Mouse (Mus musculus) embryo, embryonic 11 days (tissue): ENCODE measurements around the gene Smim8.
"Not testable (repeated sequence)": the region's sequence is repeated elsewhere in the genome, so short reads cannot be mapped to it uniquely, and the experiment has no call there.

Experiments
- DNase-seq: peaks from one replicate; pipeline ENCODE4 v3.0.0-alpha.2; 2015

Gene Smim8

DNA sequence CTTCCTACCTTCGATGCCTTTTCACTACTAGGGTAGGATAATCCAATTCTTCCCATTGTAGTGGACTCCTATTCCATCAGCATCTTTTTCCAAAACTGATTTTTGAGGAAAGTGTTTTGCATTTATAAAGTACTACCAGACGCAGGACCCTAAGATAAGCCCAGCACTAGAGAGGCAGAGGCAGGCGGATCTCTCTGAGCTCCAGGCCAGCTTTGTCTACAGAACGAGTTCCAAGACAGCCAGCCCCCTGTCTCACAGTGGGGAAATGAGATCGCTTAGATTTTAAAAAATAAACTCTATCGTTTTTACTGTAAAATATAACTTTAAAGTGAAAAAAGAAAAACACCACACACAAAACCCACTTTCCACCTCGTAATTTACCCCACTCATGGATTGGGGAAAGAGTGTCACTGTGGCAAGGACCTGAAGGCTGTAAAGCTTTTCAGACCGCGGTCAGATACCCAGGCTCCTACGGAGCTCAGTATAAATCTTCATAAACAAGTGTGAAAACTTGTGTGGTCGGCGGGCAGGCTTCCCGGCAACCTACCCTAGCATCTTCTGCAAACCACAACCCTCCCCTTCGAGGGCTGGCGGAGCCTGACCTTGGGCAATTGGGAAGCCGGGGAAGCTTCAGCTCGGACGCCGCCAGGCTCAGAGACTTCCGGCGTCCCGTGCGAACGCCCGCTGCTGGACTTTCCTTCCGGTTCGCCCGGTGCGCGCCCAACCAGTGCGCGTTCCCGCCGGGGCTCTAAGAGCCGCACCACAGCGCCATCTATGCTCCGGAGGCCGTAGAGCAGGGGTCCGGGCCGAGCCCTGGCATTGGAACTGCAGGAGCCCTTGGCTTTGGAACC lies at the start of gene Smim8:
Gene Smim8, minus strand, starts transcription at position 747 of the 851 bp plus-strand sequence.
- DNase-seq: peak; percentile 97

DNA sequence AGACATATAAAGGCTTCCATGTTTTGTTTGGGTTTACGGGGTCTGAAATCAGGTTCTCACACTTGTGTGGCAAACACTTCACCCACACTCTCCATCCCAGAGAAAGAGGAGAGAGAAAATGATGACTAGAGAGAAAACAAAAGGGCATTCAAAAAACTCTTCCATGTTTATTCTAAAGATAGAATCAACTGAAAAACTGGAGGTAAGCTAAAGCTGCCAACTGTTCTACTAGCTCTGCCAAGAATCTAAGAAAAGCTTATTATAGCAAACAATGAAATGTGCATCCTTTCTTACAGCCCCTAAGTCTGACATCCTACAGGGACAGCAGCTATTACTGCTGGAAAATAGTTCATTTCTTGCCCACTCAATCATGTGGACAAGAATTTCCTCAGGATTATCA lies 45.7 kb upstream of the Smim8 start:
- DNase-seq: no peak

DNA sequence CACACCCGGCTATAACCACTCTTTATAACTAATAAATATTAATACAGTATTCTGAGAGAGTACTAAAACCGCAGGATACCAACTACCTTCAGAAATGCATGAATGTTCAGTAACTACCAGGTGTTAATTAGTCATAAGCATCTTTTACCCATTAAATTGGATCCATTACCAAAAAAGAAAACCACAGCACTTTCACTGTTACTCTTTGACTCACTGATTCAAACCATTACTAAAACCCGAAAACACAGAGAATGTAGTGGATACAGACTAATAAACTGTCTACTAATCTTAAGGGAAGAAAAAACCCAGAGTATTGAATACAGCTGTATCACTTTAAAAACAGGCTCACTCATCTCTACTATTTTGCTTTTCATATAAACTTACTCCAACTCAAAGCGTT lies 41.7 kb upstream of the Smim8 start:
- DNase-seq: no peak

DNA sequence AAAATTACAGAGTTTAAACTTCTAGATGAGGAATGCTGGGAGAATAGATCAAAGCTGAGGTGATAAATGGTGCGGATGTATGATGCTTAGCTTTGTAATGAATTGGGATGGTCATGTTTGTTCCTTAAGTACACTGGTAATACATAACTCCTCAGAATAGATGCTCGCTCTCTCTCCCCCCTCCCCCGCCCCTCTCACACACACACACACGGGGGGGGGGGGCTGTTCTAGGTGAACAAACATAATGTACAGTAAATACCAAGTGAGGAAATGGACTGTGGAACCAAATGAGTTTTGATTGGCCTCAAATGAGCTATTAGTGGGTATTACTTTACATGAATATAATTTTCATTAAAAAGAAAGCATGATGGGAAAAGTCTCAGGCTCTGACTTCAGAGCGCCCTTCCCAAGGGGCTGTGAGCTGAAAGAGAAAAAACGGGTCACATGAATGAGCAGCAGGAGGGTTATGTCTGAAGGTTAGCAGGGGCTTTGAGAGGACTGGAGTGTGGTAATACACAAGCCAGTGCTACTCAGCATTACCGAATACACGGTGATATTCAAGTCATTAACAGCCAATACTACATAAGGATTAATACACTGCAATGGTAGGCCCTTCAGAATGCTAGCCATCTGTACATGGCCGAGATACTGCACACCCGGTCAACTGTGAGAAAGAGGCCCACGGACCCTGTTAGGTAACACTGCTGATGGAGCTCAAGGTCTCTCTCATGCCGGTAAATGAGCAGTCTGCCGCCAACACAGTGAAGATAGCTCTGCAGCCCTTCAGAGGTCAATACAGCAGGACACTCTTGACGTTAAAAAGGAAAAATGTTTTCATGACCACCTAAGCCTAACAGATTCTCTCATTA lies 23.2 kb upstream of the Smim8 start:
- DNase-seq: no peak

DNA sequence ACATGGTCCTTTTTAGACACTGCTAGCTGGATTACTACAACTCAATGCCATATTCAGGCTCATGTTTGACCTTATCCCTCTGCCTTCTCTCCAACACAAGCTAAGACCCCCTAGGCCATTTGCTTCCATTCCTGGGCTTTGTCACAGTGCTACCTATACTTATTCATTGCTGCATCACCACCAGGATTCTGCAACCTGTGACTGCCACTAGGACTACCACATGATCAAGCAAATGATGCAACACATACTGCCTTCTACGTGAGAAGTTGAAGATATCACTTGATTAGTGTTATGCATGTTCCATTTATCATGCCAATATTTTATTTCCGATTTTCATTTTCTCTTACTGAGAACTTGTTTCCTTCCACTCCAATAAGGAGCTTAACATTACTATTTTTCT lies 19.8 kb upstream of the Smim8 start:
- no peak for DNase-seq

DNA sequence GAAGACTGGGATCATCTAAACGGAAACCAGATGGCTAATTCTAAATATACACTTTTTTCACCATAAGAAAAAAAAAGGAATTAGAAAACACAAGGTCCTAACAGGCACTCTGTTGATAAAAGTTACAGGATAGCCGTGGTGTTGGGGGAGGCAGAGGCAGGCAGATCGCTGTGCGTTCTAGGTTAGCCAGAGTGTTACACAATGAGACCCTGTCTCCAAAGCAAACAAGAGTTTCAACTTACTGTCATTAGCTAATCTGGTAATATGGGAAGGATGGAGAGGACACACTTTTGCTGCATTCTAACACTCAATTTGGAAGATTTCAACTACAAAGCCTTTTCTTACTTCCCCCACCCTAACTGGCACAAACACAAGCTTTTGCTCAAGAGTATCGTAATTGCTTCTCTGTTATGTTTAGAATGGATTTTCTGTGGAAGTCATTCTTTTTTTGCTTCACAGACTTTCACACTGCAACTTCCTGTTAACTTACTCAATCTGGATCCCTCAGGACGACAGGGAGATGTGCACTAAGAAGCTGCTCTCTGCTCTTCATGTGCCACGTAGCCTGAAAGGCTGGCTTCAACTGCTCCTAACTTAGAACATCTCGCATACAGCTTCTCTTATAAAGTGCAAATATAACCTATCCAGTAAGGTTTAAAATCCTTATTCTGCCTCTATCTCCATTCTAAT lies 19.2 kb upstream of the Smim8 start:
- no peak for DNase-seq

DNA sequence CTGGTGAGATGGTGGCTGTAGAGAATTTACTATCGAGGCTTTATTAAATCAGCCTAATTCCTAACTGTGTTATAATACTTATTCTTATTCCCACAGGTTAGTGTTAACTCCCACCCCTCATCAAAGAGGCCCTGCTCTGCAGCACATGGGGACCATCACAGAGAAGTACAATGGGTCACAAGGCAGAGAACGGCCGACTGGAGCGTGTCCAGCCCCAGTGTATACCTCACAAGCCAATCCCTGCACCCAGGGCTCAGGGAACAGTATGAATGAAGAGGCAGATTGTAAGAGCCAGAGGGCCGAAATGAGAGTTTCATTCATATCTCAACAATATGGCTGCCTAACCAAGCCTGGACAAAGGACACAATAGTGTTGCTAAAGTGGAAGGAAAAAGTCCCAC lies 18.1 kb upstream of the Smim8 start:
- no peak for DNase-seq

DNA sequence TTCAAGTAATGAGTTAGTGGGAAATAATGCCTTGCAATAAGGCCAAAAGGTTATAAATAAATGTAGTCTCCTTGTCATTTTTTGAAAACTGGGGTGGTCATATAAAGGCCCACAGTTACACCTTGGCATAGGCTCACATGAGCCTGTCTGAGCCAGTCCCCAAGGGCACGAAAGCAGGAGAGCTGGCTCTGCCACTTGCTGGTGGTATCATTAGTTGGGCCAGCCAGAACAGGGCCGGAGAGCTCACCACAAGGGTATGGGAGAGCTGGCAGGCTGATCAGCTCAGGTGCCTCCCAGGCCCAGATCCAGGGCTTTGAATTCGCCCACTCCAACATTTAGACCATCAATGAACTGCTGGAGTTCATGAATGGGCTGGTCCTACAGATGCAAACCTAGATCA lies 8.3 kb upstream of the Smim8 start:
- DNase-seq: no peak

DNA sequence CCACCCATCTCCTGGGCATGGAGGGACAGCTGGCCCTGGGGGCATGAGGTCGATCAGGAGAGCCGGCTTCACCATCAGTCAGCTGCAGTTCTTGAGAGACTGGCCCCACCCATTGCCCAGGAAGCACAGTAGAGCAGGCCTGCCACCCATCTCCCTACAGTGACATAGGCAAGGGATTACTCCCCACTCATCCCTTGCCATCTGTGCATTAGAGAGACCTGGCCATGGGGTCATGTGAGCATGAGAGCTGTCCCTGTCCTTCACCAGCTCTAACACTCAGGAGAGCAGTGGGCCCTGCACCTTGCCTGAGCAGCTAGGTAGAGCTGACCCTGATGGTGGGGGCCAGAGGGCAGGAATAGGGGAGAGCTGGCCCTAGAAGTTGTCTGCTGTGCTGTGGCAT lies 7.4 kb upstream of the Smim8 start:
- no peak for DNase-seq

DNA sequence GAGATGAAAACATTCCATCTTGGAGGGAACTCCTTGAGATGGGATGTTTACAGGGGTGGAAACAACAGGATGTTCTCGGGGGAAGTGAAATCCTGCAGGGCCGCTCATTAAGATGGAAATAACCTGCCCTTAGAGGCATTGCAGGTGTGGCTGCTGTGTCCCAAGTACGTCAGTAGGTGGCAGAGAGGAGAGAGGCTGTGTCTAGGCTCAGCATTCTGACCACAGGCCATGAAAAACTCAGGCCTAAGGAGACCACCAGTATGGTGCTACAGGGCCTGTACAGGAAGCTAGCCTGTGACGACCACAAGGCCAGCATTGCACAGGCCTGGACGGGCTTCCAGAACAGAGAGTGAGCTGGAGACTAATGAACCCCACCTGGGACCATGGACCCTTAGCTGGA lies 6.6 kb upstream of the Smim8 start:
- DNase-seq: no peak

DNA sequence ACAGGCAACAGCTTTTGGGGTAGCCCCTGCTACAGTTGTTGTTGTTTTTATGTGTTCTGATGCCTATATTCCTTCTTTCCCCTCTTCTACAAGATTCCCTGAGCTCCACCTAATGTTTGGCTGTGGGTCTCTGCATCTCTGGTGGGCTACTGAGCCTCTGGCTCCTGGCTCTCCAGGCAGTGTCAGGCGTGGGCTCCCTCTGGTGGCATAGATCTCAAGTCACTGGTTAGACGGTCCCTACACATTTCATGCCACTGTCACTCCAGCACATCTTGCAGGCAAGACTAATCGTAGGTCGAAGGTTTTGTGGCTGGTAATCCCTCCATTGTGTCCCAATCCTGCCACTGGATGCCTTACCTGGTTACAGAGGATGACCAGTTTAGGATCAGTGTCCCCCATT lies 4.5 kb upstream of the Smim8 start:
- peak; percentile 37 for DNase-seq

DNA sequence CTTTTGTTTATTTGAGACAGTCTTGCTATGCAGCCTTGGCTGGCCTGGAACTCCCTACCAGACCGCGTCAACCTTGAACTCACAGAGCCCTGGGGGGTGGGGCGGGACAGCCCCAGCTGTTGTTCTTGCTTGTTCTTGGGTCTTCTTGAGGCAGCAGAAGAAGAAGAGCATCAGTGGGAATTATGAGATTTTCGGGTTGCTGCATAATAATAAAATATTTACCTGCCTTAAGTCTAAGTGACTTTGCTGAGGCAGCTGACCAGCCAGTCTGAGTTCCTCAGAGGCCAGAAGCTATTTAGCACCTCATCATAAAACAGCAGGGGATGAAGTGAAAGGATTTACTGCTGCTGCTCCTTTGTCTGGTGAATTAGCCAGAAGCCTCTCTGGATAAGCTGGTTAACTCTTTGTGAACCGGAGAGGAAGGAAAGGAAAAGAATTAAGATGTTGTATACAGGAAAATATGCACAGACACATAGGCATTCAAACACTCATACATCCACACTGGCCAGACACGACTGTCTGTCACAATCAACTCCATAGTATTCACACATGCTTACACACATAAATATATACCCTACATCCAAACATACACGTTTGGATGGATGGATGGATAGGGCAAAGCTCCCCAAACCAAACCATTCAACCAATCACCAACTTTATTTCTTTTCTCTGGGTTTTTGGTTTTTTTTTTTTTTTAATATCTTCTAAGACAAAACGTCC lies 6.4 kb downstream of the Smim8 start:
- DNase-seq: peak; percentile 68

DNA sequence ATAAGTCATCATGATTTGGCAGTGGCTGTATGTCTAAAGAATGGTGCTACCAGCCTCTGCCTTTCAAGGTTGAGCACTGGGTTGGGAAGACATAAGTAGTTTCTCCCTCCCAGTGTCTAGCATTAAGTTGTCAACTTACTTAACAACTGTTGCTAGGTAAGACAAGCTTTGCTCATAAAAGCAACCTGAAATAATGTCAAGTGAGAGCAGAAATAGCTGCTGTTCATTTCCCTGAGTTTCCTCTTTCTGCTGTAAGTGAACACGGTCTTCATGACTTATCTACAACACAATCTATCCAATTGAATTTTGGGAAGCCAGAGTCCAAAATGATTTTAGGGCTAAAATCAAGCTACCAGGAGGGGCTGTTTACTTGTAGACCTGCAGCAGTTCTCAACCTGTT lies 22.1 kb downstream of the Smim8 start, which contains the start of gene Gm136:
Gene Gm136, minus strand, starts transcription at position 101 of the 400 bp plus-strand sequence.
- DNase-seq: no peak

DNA sequence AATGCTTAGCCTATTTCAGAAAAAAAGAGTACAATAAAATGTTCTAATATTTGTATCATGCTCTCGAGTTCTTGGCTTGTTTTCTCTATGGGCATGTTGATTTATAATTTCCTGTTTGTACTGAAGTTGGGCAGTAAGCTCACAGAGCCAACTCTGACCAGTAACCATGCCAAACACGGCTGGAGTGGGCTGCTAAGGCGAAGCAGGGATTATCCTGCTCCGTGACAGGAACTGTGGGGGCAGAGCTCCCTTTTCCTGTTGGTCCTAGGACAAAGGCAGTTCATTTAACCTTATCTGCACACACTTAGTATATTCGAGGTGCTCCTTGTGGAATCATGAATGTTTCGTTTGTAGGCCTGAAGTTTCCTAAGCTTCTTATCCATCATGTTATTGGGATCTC lies 29.0 kb downstream of the Smim8 start:
- no peak for DNase-seq

DNA sequence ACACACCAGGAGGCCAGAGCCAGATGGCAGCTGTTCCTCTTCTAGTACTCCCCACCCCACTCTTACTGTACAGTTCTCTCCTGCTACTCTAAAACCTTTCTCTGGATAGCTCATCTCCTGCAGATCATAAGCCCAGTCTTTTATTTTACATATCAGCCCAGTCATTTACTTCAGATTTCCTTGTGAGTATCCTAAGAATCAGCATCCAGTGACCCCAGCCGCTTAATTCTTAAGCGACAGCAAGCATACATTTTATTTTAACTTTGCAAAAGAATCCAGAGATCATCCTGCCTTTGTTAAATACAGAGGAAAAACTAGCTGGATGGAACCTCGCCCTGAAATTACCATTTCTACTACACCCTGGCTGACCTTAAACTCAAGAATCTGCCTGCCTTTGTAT lies 43.8 kb downstream of the Smim8 start:
- DNase-seq: no peak

DNA sequence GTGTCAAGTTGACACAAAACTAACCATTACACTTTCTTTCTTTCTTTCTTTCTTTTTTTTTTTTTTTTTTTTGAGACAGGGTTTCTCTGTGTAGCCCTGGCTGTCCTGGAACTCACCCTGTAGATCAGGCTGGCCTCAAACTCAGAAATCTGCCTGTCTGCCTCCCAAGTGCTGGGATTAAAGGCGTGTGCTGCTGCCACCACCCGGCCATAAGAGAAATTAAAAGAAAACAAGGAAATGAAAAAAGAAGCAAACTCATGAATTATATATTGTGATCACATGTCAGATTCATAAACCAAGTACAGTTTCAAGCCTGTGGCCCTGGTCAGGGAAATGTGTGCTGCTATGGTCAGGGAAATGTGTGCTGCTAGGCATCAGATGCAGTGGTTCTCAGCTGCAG lies 44.8 kb downstream of the Smim8 start:
- DNase-seq: not testable (repeated sequence)

DNA sequence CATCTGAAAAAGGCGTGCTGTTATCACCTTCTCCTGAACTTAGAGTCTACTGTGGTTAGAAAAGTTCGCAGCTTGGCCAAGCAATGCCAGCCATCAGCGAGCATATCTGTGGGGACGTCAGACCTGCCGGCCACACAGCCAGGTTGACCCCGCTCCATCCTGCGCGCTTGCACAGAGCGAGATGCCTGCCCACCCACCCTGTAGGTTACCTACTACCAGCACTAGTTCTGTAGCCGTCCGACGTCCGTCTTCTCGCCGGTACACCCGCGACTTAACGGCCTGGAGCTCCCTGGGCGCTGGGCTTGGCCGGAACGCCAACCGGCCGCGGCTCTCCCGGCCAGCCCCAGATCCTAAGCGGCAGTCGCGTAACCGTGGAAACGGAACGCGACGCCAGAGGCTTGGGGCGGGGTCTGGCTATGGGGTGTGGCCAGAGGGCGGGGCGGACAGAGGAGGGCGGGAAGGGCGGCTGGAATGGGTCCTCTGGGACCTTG lies 48.3 kb downstream of the Smim8 start, which contains the start of gene Cfap206:
Gene Cfap206, minus strand, starts transcription at position 356 of the 491 bp plus-strand sequence.
- peak; percentile 93 for DNase-seq

DNA sequence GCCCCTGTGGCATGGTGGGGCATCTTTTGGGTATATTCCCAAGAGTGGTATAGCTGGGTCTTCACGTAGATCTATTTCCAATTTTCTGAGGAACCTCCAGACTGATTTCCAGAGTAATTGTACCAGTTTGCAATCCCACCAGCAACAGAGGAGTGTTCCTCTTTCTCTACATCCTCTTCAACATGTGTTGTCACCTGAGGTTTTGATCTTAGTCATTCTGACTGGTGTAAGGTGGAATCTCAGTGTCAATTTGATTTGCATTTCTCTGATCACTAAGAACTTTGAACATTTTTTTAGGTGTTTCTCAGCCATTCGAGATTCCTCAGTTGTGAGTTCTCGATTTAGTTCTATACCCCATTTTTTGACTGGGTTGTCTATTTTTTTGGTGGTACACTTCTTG lies 52.5 kb downstream of the Smim8 start:
- DNase-seq: not testable (repeated sequence)

DNA sequence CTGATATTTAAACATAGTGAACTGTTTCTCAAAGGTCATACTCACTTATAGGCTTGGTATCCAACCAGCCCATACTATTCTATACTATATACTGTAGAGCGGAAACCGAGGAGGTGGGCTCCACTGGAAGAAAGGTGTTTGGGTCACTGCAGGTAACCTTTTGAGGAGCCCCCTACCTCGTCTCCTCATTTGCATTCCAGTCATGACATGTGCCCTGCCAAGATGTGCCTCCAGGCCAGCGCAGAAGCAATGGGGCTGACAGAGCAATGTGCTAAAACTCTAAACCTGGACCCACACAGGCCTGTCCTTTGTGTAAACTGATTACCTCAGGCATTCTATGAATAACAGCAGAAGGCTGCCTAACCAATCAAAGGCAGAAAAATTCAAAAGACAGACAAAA lies 53.9 kb downstream of the Smim8 start:
- no peak for DNase-seq

DNA sequence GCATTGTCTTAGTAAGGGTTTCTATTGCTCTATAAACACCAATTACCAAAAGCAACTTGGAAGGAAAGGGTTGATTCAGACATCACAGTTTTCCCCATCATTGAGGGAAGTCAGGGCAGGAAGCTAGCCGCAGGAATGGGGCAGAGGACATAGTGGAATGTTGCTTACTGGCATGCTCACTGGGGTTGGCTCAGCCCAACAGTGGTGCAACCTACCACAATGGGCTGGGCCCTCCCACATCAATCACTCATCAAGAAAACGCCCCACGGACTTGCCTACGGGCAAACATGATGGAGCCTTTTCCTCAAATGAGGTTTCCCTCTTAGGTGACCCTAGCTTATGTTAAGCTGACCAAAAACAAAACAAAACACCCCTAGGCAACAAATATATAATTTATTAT lies 55.0 kb downstream of the Smim8 start:
- DNase-seq: no peak

DNA sequence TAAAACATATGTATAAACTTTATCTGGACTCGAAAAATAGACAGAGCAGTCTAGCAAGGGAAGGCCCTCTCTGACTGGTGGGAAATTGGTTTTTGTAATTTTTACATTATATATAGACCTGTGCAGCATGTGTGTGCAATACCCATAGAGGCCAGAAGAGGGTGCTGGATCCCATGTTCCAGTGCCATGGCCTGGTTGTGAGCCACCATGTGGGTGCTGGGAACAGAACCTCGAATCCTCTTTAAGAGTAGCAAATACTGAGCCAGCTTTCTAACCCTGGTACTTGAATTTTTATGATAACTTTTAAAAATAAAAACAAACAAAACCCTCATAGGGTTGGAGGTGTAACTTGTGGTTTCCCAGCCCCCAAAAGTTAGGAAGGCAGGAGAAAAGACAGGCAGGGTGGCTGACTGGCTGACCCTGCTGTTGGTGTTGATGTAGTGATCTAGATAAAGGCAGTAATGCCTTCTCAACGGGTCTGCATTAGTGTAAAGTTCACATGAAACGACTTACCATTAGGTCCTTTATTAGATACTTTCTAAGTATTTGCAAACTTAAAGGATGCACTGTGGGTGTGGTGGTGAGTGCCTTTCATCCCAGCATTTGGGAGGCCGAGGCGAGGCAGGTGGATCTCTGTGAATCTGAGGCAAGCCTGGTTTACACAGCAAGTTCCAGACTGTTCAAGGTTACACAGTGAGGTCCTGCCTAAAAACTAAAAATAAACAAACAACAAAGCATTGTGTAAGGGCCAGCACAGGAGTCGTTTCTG lies 57.9 kb downstream of the Smim8 start:
- no peak for DNase-seq

DNA sequence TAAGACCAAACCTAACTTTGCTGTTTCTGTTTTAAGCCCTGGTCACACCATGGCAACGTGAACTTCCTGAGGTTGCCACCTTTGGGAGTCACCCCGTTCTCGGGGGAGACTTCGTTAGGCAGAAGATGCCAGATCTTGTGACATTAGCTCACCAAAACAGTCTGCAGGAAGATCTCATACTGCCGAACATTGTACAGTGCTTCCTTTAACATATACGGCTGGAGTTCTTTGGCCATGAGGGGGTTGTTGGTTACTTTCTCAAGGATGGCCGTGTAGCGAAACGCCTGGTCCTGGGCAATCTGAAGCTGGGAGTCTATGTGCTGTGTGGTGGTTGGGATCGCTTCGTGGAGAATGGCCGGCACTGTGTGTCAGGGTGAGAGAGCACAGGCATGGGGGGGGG lies 58.8 kb downstream of the Smim8 start:
- no peak for DNase-seq
